Mouse (Mus musculus) spleen, postnatal 4 days (tissue): ENCODE measurements around the gene Fam120c.

Source experiments
- DNase-seq, 2 experiments: peaks; one replicate each; pipeline ENCODE4 v3.0.0; 2022; ENCODE audit warnings: low spot score in 2 of 2

The Fam120c gene

GRCm38 (mm10) chrX:151520458-151521322 lies 176.7 kb downstream of the Fam120c start, which contains the start of gene Phf8:
TSS of gene Phf8 (plus strand) at chrX:151520672.
- DNase-seq, result peak; percentile 96
